16 mouse cellular contexts compared by ENCODE assay signal in the genomic region with DNA sequence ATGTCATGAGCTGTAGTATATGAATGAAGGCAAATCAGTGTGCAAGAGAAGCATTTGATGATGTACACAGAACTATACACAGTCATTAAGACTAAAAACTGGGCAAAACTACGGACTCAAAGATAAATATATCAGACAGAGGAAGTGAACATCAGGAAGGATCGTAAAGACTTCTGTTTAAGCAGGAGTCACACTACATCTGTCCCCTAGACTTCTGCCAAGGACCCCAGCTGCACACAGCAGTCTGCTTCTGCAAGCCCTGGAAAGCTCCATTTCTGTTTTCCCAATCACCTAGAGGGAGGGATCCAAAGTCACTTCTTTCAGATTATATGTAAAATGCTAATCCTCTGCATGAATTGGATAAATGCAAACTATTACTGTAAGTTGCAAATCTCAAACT. TPM values are rescaled to one million over a fixed set of nuclear protein-coding genes. Genes with fewer than 3 reads are reported as not detected.
"Had no signal": no experiment of that assay in that cellular context is flagged by ENCODE, and none has a peak within 500 bp of the region (broad histone marks: within the 10 kb centered on the region; RNA-seq: fewer than 3 reads in every experiment).

No protein-coding gene starts in this region.

- H3K27me3 ChIP-seq: liver, embryonic 15.5 days; midbrain, embryonic 12.5 days; neural tube, embryonic 13.5 days had no signal

- H3K27ac ChIP-seq: layer of hippocampus, adult 2 months; left cerebral cortex, adult 2 months; midbrain, embryonic 12.5 days; neural tube, embryonic 13.5 days had no signal

- H3K4me2 ChIP-seq: midbrain, embryonic 12.5 days; neural tube, embryonic 13.5 days had no signal

- ATAC-seq: hindbrain, embryonic 16.5 days; intestine, embryonic 16.5 days; midbrain, embryonic 16.5 days had no signal

- DNase-seq: kidney, adult 2 months; layer of hippocampus, postnatal 36 days; lung, adult 2 months; lung, postnatal 14 days; thymus, adult 18-20 months; thymus, postnatal 4 days had no signal

- H3K9ac ChIP-seq: liver, embryonic 15.5 days; midbrain, embryonic 12.5 days; neural tube, embryonic 13.5 days had no signal

- H3K9me3 ChIP-seq: liver, embryonic 15.5 days; midbrain, embryonic 12.5 days; neural tube, embryonic 13.5 days had no signal

- H3K4me3 ChIP-seq: layer of hippocampus, adult 2 months; left cerebral cortex, adult 2 months; liver, embryonic 15.5 days; midbrain, embryonic 12.5 days; myocyte; neural tube, embryonic 13.5 days had no signal

RNA-seq across cellular contexts. Expression of gene Msrb3, which starts 49.6 kb away (rescaled TPM):
- total RNA-seq: monocyte, adult 5-6 weeks had no signal
